9 mouse cellular contexts compared by ENCODE assay signal in genomic region chr17:75119422-75119821, GRCm38 (mm10).
A peak's percentile ranks its signal among the peaks of the same experiment; 100 is the strongest.
DNase-seq lines count a peak whose midpoint lies in the region; ATAC-seq and TF ChIP-seq lines count a peak whose summit lies in the region.
"Had no signal": no experiment of that assay in that cellular context is flagged by ENCODE, and none has a peak within 500 bp of the region (broad histone marks: within the 10 kb centered on the region; RNA-seq: fewer than 3 reads in every experiment).

No protein-coding gene starts in this region.

- H3K27me3 ChIP-seq in C2C12 (ENCODE audit: control insufficient read depth, insufficient read depth, insufficient read length) = no peaks in the 10 kb centered on the region
- H3K27me3 ChIP-seq: forebrain, embryonic 15.5 days had no signal

- peak; percentile 97 for ATAC-seq in megakaryocyte, adult 5-6 weeks (ENCODE audit: poor library complexity, severe bottlenecking)
- no peak for ATAC-seq in CD4-positive, CD25-positive, alpha-beta regulatory T cell, adult 4 months
- ATAC-seq: forebrain, embryonic 15.5 days had no signal

- no peak overlapping the region for H3ac ChIP-seq in C2C12 (ENCODE audit: control insufficient read depth, insufficient read length, low read depth)

- no peaks in the 10 kb centered on the region for H3K36me3 ChIP-seq in C2C12 (ENCODE audit: control insufficient read depth, insufficient read depth)
- H3K36me3 ChIP-seq: forebrain, embryonic 15.5 days had no signal

- no peak overlapping the region for H3K4me3 ChIP-seq in C2C12 (ENCODE audit: insufficient read depth, poor library complexity, severe bottlenecking)
- H3K4me3 ChIP-seq: forebrain, embryonic 15.5 days had no signal

- H3K79me2 ChIP-seq in C2C12 (ENCODE audit: control insufficient read depth, insufficient read depth) = no peaks in the 10 kb centered on the region

- no peak for TF ChIP-seq CTCF in C2C12 (IDR thresholded peaks at IDR 0.05; ENCODE audit: control insufficient read depth, insufficient read depth, insufficient read length)

- peak; percentile 35 for DNase-seq in kidney, adult 9 months
- no peak for DNase-seq in kidney, postnatal 10 days
- DNase-seq in adipocyte (ENCODE audit: low spot score) = peak; percentile 36
- DNase-seq in urinary bladder, postnatal 25 days (ENCODE audit: low spot score) = no peak
- DNase-seq: cerebellum, adult 11 months had no signal

- H3K79me3 ChIP-seq in C2C12 (ENCODE audit: low read depth) = no peaks in the 10 kb centered on the region

TF ChIP-seq in C2C12, 6 proteins besides CTCF, POLR2A, EP300 and RAD21:
- TF ChIP-seq MAX (IDR thresholded peaks at IDR 0.05) (no peak), CEBPB (IDR thresholded peaks at IDR 0.05; ENCODE audit: low read depth) (peak; percentile 89)

Comparison
In these comparisons a context has a peak if more than half of its experiments do, and no peak if none do; other contexts are left out.
1. DNase-seq: peak in kidney, adult 9 months (single experiment) and adipocyte (single experiment); none in kidney, postnatal 10 days (single experiment) and urinary bladder, postnatal 25 days (single experiment).